Mouse (Mus musculus) brain, embryonic 14.5 days (tissue): Measurements from ENCODE around the gene Sik2. TPM values are rescaled to one million over a fixed set of nuclear protein-coding genes. Genes with fewer than 3 reads are reported as not detected.

ENCODE experiments used
- DNase-seq: peaks from one replicate; pipeline ENCODE4 v3.0.0-alpha.2; 2011; ENCODE audit warnings: low read depth
- CTCF ChIP-seq: fragments of 200-500 bp; IDR thresholded peaks from 2 replicates; pipeline ENCODE4 v1.5.1; 2012; ENCODE audit warnings: inconsistent platforms, mild to moderate bottlenecking, moderate library complexity, borderline replicate concordance; ENCODE audit not compliant: insufficient read depth, insufficient read length; ENCODE audit errors: extremely low read depth
- POLR2A ChIP-seq: fragments of 200-500 bp; IDR thresholded peaks from 2 replicates; pipeline ENCODE4 v1.6.1; 2012; ENCODE audit warnings: mild to moderate bottlenecking, inconsistent platforms, borderline replicate concordance; ENCODE audit not compliant: poor library complexity, insufficient read depth, insufficient read length, severe bottlenecking; ENCODE audit errors: extremely low read depth
- polyA plus RNA-seq: library from polyadenylated mRNA; depleted of rRNA; stranded (reverse); fragments of >200 nt; gene quantifications from 2 replicates; pipeline ENCODE4 v1.2.3, GENCODE M21; 2012

Sik2 gene
- polyA plus RNA-seq, 1 experiment, result 20.8 TPM

GRCm38 (mm10) chr9:51021123-51021795 is 12.4 kb upstream of the Sik2 start:
- no peak for TF ChIP-seq CTCF
- TF ChIP-seq POLR2A, result no peak
- no peak for DNase-seq

DNA sequence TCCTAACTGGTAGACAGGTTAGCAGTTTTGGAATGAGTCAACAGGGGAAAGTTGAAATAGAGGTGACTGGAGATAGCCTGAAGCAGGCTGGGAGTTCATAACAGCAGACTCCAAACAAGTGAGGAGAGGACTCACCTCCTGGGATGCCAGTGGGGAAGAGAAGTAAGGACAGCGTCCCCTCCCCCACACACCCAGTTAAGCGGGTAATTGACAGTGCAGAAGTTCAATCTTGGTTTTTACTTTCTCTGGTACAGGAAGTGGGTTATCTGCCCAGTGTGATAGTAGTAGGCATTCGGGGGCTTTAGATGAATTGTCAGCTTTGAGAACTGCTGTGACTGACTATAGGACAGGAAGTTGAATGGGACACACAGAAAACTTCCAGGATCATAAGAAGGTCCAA is 11.5 kb upstream of the Sik2 start:
- DNase-seq, result no peak
- no peak for TF ChIP-seq POLR2A
- TF ChIP-seq CTCF, result no peak

DNA sequence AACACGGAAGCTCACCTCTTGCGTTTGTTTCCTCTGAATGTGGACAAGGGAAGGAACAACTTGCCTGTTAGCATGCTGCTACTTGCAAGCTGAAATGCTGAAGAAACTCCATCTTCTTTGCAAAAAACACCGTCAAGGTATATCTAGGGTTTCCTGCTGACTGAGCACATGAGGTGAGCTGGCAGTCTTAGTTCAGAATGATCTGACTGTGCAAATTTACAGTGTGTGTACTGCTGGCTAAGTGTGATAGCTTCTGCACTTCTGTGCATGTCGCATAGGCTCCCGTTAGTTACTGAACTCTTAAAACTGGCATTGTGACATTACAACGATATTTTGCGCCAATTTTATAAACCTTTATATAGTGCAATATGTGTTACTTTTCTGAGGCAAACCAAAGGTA is 10.8 kb upstream of the Sik2 start:
- TF ChIP-seq POLR2A, result no peak
- TF ChIP-seq CTCF, result no peak
- DNase-seq, result no peak

DNA sequence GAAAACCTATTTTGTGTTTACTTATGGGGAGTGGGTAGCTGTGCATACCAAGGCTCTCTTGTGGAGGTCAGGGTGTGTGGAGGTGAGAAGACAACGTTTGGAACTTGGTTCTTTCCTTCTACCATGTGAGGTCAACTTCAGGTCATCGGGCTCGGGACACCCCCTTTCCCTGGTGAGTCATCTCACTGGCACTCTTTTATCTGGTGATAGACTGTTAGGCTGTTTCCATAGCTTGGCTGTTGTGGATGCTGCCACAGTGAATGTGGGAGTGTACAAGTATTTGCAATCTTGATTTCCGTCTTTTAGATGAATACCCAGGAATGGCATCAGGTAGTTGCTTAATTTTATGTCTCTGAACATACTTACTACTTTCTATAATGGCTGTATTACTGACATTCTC is 6.9 kb upstream of the Sik2 start:
- no peak for TF ChIP-seq CTCF
- no peak for TF ChIP-seq POLR2A
- DNase-seq, result no peak

- DNase-seq, result no peak
- TF ChIP-seq CTCF (no peak), POLR2A (no peak)
These were observed 4.8 kb upstream of the Sik2 start for GRCm38 (mm10) chr9:51013644-51014043.

DNA sequence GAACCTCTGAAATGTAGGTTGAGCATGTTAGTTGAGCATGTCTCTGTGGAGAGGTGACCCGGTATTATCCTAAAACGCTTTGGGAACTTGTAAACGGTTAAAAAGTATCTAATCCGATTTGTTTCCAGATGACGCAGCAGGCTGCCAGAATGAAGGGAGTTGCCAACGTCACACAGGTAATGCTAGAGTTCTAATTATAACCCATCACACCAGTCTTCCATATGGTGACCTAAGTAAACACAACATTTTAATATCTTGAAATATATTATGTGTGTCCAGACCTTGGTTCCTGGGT is 730 bp upstream of the Sik2 start:
- no peak for TF ChIP-seq POLR2A
- no peak for TF ChIP-seq CTCF
- no peak for DNase-seq

- TF ChIP-seq POLR2A (no peak), CTCF (no peak)
- DNase-seq, result peak; percentile 46
These were observed 619 bp downstream of the Sik2 start for GRCm38 (mm10) chr9:51008068-51008840.

GRCm38 (mm10) chr9:51007726-51008067 is 1.2 kb downstream of the Sik2 start:
- peak; percentile 42 for DNase-seq
- TF ChIP-seq CTCF (no peak), POLR2A (no peak)

DNA sequence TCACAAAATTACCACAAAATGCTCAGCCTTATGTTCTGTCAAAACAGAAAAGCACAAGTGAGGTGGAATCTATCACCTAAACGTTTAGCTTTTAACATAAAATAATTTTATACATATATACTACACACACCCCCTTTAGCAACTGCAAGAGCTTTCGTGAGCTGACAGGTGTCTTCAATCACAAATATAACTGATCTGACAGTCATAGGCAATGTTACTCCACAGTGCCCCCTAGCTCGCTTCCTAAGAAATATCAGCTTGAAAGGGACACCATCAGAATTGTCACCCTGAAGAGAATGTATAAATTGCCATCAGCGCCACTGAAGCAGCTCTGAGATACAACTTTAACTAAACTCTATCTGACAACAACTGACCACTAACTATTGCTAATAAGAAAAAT is 2.0 kb downstream of the Sik2 start:
- TF ChIP-seq CTCF (peak; percentile 63; the same call in 1 of the 2 replicates), POLR2A (no peak)

GRCm38 (mm10) chr9:51004062-51004461 is 4.8 kb downstream of the Sik2 start:
- TF ChIP-seq POLR2A (no peak), CTCF (no peak)
- no peak for DNase-seq

More for the DNA sequence above, 2.0 kb downstream of the Sik2 start:
- peak; percentile 87 for DNase-seq

- no peak for DNase-seq
- no peak for TF ChIP-seq POLR2A
- TF ChIP-seq CTCF, result no peak
These were observed 22.2 kb downstream of the Sik2 start for GRCm38 (mm10) chr9:50986677-50987076.

GRCm38 (mm10) chr9:50986123-50986522 is 22.8 kb downstream of the Sik2 start:
- peak; percentile 41 for DNase-seq
- TF ChIP-seq POLR2A (no peak), CTCF (no peak)
